Mouse (Mus musculus): ENCODE data around the gene Gm20918.
"Not testable (repeated sequence)": the region's sequence is repeated elsewhere in the genome, so short reads cannot be mapped to it uniquely, and the experiment has no call there.

Gm20918 gene

DNA sequence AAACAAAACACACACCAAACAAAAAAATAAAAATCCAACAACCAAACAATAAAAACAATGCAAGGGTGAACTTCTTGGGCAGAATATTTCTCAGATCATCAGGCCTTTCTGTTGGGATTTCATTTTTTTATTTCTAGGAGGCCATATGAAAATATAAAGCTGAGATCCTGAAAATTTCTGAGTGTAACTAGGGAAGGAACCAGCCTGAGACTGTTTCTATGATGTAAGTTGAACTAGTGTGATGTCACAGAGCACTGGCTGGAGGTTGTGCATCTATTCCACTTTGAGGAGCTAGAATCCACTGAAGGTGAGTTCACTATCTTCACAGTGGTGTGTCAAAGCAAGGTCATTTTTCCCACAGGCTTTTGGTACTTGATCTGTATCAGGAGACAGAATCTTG lies at the start of gene Gm20918:
Gene Gm20918, plus strand, starts transcription at position 301 of the 400 bp plus-strand sequence.
- not testable (repeated sequence) for DNase-seq (ENCODE audit: low read depth, low spot score)

Data from WW6 (cell line).